ENCODE assay signal across 8 mouse cellular contexts in genomic region chr9:56604797-56605442, GRCm38 (mm10).
DNase-seq lines count a peak whose midpoint lies in the region; ATAC-seq lines count a peak whose summit lies in the region.

No protein-coding gene starts in this region.

- no peak for DNase-seq in frontal cortex, postnatal 36 days (ENCODE audit: low spot score in 2 of 2)
- DNase-seq in urinary bladder, postnatal 25 days (ENCODE audit: low spot score) = peak; percentile 6
- DNase-seq in urinary bladder, postnatal 4 days (ENCODE audit: low spot score in 2 of 2) = no peak
- DNase-seq in kidney, postnatal 36 days = peak; percentile 19 to 27
- DNase-seq in layer of hippocampus, postnatal 25 days (ENCODE audit: extremely low spot score in 1 of 2, low spot score in 1 of 2) = no peak
- DNase-seq in left cerebral cortex, adult 11 months (ENCODE audit: low spot score) = no peak
- no peak for DNase-seq in adipocyte (ENCODE audit: low spot score)

- peak; percentile 72 for ATAC-seq in frontal cortex, adult (ENCODE audit: low TSS enrichment)

Comparison
In these comparisons a context has a peak if more than half of its experiments do, and no peak if none do; other contexts are left out.
1. DNase-seq: peak in urinary bladder, postnatal 25 days (single experiment) and kidney, postnatal 36 days (2 of 2); none in frontal cortex, postnatal 36 days (0 of 2), urinary bladder, postnatal 4 days (0 of 2), layer of hippocampus, postnatal 25 days (0 of 2), left cerebral cortex, adult 11 months (single experiment) and adipocyte (single experiment).